Mouse (Mus musculus) limb, embryonic 12.5 days (tissue): ENCODE results near the gene Krtap4-2. TPM values are rescaled to one million over a fixed set of nuclear protein-coding genes. Genes with fewer than 3 reads are reported as not detected.
"Not testable (repeated sequence)": the region's sequence is repeated elsewhere in the genome, so short reads cannot be mapped to it uniquely, and the experiment has no call there.

ENCODE experiments used
- ATAC-seq: fragments of 200-750 bp; cut with Nextera tagmentation; 2 replicates; pipeline ENCODE4 v1.8.0; 2017; ENCODE audit warnings: low read depth, moderate TSS enrichment; ENCODE audit not compliant: insufficient number of reproducible peaks, insufficient read depth, low FRiP score, low TSS enrichment
- H3K27ac ChIP-seq: fragments of 300-500 bp; sonication (generic); 2 replicates; pipeline ENCODE4 v1.5.1; 2016; ENCODE audit warnings: mild to moderate bottlenecking, moderate library complexity
- H3K27me3 ChIP-seq: fragments of 300-500 bp; sonication (generic); 2 replicates; pipeline ENCODE4 v1.6.1; 2016; ENCODE audit warnings: mild to moderate bottlenecking, moderate library complexity
- H3K36me3 ChIP-seq: fragments of 300-500 bp; sonication (generic); 2 replicates; pipeline ENCODE4 v1.6.1; 2016; ENCODE audit warnings: mild to moderate bottlenecking, moderate library complexity
- H3K4me1 ChIP-seq: fragments of 300-500 bp; sonication (generic); replicated peaks from 2 replicates; pipeline ENCODE4 v1.6.1; 2016
- H3K4me2 ChIP-seq: fragments of 300-500 bp; sonication (generic); 2 replicates; pipeline ENCODE4 v1.6.1; 2016; ENCODE audit warnings: mild to moderate bottlenecking, moderate library complexity
- H3K4me3 ChIP-seq: fragments of 300-500 bp; sonication (generic); replicated peaks from 2 replicates; pipeline ENCODE4 v1.5.1; 2016; ENCODE audit warnings: mild to moderate bottlenecking
- H3K9ac ChIP-seq: fragments of 300-500 bp; sonication (generic); replicated peaks from 2 replicates; pipeline ENCODE4 v1.6.1; 2016; ENCODE audit warnings: mild to moderate bottlenecking, moderate library complexity
- H3K9me3 ChIP-seq: fragments of 300-500 bp; sonication (generic); 2 replicates; pipeline ENCODE4 v1.6.1; 2016; ENCODE audit warnings: mild to moderate bottlenecking, moderate library complexity
- WGBS: fragments of 180-500 bp; shearing (Covaris S2); methylation state at CpG from one replicate; pipeline ENCODE4 v1.1.7; 2016; 5-methylcytosine and 5-hydroxymethylcytosine counted together
- polyA plus RNA-seq: library from polyadenylated mRNA; unstranded; fragments of >200 nt; fragmentation: Nextera tagmentation; extraction: Ambion mirVana; gene quantifications from 2 replicates; pipeline ENCODE4 v1.2.1, GENCODE M21; 2016

The Krtap4-2 gene
- not detected in 2 replicates for polyA plus RNA-seq

DNA sequence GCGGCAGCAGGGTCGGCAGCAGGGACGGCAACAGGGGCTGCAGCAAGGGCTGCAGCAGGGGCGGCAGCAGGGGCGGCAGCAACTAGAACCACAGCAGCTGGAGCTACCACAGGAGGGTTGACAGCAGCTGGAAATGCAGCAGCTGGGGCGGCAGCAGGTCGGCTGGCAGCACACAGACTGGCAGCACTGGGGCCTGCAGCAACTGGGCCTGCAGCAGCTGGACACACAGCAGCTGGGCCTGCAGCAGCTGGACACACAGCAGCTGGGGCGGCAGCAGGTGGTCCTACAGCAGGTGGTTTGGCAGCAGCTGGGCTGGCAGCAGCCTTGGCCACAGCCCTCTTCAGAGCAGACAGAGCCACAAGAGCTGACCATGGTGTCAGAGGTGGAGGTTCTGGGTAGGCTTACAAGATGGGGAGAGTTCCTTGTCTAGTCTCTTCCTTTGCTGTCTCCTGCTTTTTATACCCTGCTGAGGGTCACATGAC lies at the start of gene Krtap4-2:
TSS of gene Krtap4-2 (minus strand) at position 432 of the 482 bp plus-strand sequence.
- ATAC-seq: no peak
- Histone ChIP-seq H3K27ac (no peak within 1 kb of the TSS), H3K4me1 (no peaks in the 10 kb centered on the region), H3K9ac (no peak within 1 kb of the TSS), H3K27me3 (peaks cover 7% of the 10 kb centered on the region; the same call in 1 of the 2 replicates), H3K4me2 (no peak within 1 kb of the TSS), H3K9me3 (no peaks in the 10 kb centered on the region), H3K36me3 (no peaks in the 10 kb centered on the region), H3K4me3 (no peak within 1 kb of the TSS)
- 39% methylated on average over 8 of the region's 8 CpGs for WGBS

DNA sequence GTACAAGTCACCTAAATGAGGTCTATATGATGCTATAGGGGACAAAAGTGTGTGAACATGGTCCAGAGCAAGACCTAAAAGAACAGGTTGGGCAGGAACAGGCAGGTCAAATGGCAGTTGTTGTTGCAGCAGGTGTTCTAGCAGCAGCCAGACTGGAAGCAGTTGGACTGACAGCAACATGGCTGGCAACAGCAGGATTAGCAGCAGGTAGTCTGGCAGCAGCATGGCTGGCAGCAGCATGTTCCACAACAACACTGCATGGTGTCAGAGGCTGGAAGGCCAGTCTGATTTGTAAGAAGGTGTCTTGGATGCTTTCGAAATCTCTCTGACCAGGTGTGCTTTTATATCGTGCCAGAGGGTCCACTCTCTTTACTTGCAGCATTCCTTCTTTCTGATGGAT lies 48.6 kb upstream of the Krtap4-2 start:
- ATAC-seq: no peak
- H3K36me3 ChIP-seq: no peaks in the 10 kb centered on the region
- H3K4me3 ChIP-seq: no peak overlapping the region
- no peaks in the 10 kb centered on the region for H3K27me3 ChIP-seq
- no peaks in the 10 kb centered on the region for H3K4me1 ChIP-seq
- H3K4me2 ChIP-seq: no peak overlapping the region
- H3K9ac ChIP-seq: no peak overlapping the region
- H3K27ac ChIP-seq: no peak overlapping the region
- WGBS: 90% methylated on average over 2 of the region's 2 CpGs
- H3K9me3 ChIP-seq: no peaks in the 10 kb centered on the region

DNA sequence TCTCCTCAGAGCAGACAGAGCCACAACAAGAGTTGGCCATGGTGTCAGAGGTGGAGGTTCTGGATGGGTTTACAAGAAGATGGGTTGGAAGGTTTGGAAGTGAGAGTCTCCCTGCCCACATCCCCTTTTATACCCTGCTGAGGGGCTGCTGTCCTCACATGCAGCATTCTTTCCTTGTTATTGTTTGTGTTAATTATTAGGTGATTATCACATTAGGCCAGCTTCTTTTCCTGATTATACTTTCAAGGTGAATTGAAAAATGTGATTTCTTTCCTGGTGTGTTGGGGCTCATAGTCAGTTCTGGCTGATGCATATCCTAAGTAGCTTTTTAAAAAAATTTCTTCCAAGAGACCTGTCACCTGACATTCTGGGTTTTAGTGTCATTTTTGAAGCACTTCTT lies 31.0 kb upstream of the Krtap4-2 start, which contains the start of gene Krtap4-6:
TSS of gene Krtap4-6 (minus strand) at position 101 of the 400 bp plus-strand sequence.
- H3K4me1 ChIP-seq: no peaks in the 10 kb centered on the region
- H3K36me3 ChIP-seq: no peaks in the 10 kb centered on the region
- ATAC-seq: no peak
- H3K4me3 ChIP-seq: no peak within 1 kb of the TSS
- H3K9ac ChIP-seq: no peak within 1 kb of the TSS
- H3K4me2 ChIP-seq: no peak within 1 kb of the TSS
- 0 out of 2 replicates have a peak, but pooled peaks cover 3% of the 10 kb centered on the region for H3K27me3 ChIP-seq
- no peaks in the 10 kb centered on the region for H3K9me3 ChIP-seq
- no peak within 1 kb of the TSS for H3K27ac ChIP-seq

DNA sequence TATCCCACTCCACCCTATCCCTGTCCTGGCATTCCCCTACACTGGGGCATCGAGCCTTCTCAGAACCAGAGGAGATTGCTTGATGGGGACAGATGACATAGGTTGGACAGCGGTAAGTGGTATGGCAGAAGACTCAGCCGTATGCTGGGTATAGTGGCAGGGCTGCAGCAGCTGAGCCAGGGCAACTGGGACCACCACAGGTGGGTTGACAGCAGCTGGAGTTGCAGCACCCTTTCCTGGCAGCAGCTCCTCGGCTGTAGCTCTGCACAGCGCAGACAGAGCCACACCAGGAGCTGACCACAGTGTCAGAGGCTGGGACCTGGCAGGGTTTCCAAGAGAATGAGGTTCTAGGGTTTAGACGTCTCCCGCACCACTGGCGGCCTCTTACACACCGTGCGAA lies 27.9 kb upstream of the Krtap4-2 start:
- Histone ChIP-seq H3K36me3 (no peaks in the 10 kb centered on the region), H3K27me3 (0 out of 2 replicates have a peak, but pooled peaks cover 3% of the 10 kb centered on the region), H3K4me1 (no peaks in the 10 kb centered on the region), H3K9me3 (no peaks in the 10 kb centered on the region), H3K4me3 (no peak overlapping the region), H3K27ac (no peak overlapping the region), H3K9ac (no peak overlapping the region), H3K4me2 (no peak overlapping the region)
- WGBS: 82% methylated on average over 10 of the region's 10 CpGs
- ATAC-seq: no peak

DNA sequence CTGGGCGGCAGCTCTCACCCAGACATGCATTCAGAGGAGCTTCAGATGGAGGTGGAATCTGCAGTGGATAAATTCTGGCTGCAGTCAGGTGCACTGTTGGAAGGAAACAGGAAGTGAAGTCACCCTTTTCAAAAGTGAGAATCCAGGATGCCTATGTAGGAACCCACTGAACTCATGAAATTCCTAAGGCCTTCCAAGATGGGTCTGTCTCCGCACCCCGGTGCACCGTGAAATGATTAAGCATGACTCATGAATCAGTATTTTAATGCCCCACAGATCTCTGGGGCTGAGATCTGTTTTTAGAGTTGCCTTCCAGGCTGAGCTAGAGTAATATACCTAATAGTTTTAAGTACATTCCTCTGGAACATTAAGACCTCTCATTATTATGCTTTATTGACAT lies 24.4 kb upstream of the Krtap4-2 start:
- no peak overlapping the region for H3K4me2 ChIP-seq
- ATAC-seq: no peak
- H3K9me3 ChIP-seq: no peaks in the 10 kb centered on the region
- H3K9ac ChIP-seq: no peak overlapping the region
- H3K36me3 ChIP-seq: no peaks in the 10 kb centered on the region
- no peak overlapping the region for H3K4me3 ChIP-seq
- 87% methylated on average over 4 of the region's 4 CpGs for WGBS
- H3K27me3 ChIP-seq: 0 out of 2 replicates have a peak, but pooled peaks cover 3% of the 10 kb centered on the region
- H3K4me1 ChIP-seq: no peaks in the 10 kb centered on the region
- no peak overlapping the region for H3K27ac ChIP-seq

DNA sequence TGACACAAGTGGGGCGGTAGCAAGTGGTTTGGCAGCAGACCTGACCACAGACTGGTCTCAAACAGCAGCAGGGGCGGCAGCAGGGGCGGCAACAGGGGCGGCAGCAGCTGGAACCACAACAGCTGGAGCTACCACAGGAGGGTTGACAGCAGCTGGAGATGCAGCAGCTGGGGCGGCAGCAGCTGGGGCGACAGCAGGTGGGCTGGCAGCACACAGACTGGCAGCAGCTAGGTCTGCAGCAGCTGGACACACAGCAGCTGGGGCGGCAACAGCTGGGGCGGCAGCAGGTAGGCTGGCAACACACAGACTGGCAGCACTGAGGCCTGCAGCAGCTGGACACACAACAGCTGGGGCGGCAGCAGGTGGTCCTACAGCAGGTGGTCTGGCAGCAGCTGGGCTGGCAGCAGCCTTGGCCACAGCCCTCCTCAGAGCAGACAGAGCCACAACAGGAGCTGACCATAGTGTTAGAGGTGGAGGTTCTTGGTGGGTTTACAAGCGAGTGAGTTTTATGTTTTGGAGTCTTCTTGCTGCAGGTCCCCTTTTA lies 23.7 kb upstream of the Krtap4-2 start, which contains the start of gene Gm11563:
TSS of gene Gm11563 (minus strand) at position 494 of the 544 bp plus-strand sequence.
- not testable (repeated sequence) for H3K36me3 ChIP-seq, H3K4me3 ChIP-seq, H3K4me2 ChIP-seq, H3K27ac ChIP-seq, ATAC-seq, H3K4me1 ChIP-seq, H3K27me3 ChIP-seq, H3K9me3 ChIP-seq, H3K9ac ChIP-seq
- WGBS: 65% methylated on average over 10 of the region's 10 CpGs

DNA sequence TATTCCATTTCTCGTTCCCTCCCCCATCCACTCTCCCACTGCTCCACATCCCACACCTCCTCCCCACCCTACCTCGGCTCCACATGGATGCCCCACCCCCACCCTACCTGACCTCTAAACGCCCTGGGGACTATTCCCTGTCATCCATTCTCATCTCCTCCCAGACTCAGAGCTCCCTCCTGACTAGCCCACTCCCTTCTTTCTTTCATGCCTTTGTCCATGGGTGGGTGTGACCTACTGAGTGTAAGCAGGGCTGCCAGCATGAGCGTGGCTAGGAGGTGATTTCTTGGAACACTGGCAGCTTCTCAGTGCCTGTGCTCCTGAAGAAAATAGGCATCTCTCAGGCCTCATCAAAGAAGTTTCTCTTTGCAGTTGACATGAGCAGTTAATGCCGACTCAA lies 22.2 kb upstream of the Krtap4-2 start:
- Histone ChIP-seq H3K36me3 (no peaks in the 10 kb centered on the region), H3K9me3 (no peaks in the 10 kb centered on the region), H3K27me3 (no peaks in the 10 kb centered on the region), H3K4me2 (no peak overlapping the region), H3K4me3 (no peak overlapping the region), H3K4me1 (no peaks in the 10 kb centered on the region), H3K9ac (no peak overlapping the region), H3K27ac (no peak overlapping the region)
- ATAC-seq: no peak
- WGBS: 46% methylated on average over 5 of the region's 5 CpGs

DNA sequence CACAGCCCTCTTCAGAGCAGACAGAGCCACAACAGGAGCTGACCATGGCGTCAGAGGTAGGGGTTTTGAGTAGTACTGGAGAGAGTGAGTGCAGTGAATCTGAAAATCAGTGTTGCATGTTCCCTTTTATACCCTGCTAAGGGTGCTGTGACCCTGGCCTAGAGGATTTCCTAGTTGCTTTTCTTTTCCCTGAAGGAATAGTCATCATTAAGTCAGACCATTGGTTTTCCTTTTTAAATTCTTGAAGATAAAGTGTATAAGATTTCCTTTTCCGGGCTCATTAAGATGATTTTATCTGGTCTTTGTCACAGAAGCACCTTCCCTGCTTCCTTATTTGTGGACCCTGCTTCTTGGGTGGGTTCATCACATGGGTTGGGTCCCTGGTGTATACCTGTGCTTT lies 15.3 kb upstream of the Krtap4-2 start, which contains the start of gene Gm11555:
TSS of gene Gm11555 (minus strand) at position 101 of the 400 bp plus-strand sequence.
- Histone ChIP-seq H3K4me1 (no peaks in the 10 kb centered on the region), H3K9me3 (no peaks in the 10 kb centered on the region), H3K36me3 (no peaks in the 10 kb centered on the region), H3K27me3 (no peaks in the 10 kb centered on the region), H3K4me3 (no peak within 1 kb of the TSS), H3K27ac (no peak within 1 kb of the TSS), H3K9ac (no peak within 1 kb of the TSS), H3K4me2 (no peak within 1 kb of the TSS)
- no peak for ATAC-seq
- 78% methylated on average over 2 of the region's 2 CpGs for WGBS

DNA sequence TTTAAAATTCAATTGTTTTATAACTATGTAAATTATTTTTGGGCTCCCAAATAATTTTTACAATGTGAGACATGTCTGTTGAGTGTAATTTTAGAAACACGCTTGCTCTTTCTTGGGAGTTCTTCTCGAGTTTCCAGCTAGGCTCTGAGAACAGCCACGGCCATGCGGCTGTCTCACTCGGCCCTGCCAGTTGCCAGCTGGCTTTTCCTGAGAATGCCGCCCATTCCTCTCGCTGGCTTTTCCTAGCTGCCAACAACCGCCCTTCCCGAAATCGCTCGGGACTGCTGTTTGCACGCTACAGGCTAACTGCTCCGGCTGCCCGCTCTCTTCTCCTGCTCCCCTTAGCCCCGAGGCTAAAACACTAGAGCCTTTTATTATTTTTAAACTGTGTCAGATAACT lies 11.6 kb upstream of the Krtap4-2 start:
- no peak overlapping the region for H3K4me2 ChIP-seq
- no peak overlapping the region for H3K9ac ChIP-seq
- 83% methylated on average over 15 of the region's 15 CpGs for WGBS
- 0 out of 2 replicates have a peak, but pooled peaks cover 1% of the 10 kb centered on the region for H3K4me1 ChIP-seq
- H3K9me3 ChIP-seq: no peaks in the 10 kb centered on the region
- ATAC-seq: no peak
- no peak overlapping the region for H3K4me3 ChIP-seq
- peaks cover 3% of the 10 kb centered on the region; the same call in 1 of the 2 replicates for H3K27me3 ChIP-seq
- no peaks in the 10 kb centered on the region for H3K36me3 ChIP-seq
- H3K27ac ChIP-seq: no peak overlapping the region

DNA sequence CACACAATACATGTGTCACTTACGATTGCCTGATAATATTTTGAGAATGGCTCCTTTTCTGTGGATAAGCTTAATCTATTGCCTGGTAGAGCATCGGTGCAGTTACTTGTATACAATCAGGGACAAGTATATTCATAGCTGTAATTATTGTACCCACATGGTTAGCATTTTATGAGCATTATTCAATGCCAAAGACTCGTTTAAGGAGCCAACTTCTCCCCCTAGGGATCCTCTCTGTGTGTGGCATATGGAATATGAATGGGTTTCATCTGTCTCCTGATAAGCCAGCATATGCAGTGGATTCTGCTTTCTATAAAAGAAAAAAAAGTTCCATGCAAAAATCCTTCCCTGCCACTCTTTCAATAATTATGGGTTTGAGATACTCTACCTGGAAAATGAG lies 9.5 kb upstream of the Krtap4-2 start:
- Histone ChIP-seq H3K27ac (no peak overlapping the region), H3K4me1 (peaks cover 2% of the 10 kb centered on the region; the same call in 1 of the 2 replicates), H3K4me3 (no peak overlapping the region), H3K9ac (no peak overlapping the region), H3K36me3 (no peaks in the 10 kb centered on the region), H3K27me3 (peaks cover 3% of the 10 kb centered on the region; the same call in 1 of the 2 replicates), H3K4me2 (no peak overlapping the region), H3K9me3 (no peaks in the 10 kb centered on the region)
- no peak for ATAC-seq
- WGBS: 72% methylated on average over 3 of the region's 3 CpGs

DNA sequence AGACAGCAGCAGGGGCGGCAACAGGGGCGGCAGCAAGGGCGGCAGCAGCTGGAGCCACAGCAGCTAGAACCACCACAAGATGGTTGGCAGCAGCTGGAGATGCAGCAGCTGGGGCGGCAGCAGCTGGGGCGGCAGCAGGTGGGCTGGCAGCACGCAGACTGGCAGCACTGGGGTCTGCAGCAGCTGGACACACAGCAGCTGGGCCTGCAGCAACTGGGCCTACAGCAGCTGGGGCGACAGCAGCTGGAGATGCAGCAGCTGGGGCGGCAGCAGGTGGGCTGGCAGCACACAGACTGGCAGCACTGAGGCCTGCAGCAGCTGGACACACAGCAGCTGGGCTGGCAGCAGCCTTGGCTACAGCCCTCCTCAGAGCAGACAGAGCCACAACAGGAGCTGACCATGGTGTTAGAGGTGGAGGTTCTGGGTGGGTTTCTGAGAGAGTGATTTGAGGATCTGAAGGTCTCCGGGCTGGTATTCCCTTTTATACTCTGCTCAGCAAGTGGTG lies 8.8 kb upstream of the Krtap4-2 start, which contains the start of gene Krtap4-7:
TSS of gene Krtap4-7 (minus strand) at position 455 of the 505 bp plus-strand sequence.
- H3K9me3 ChIP-seq, H3K36me3 ChIP-seq, H3K4me3 ChIP-seq, H3K27me3 ChIP-seq, H3K27ac ChIP-seq, H3K9ac ChIP-seq, H3K4me2 ChIP-seq, ATAC-seq, H3K4me1 ChIP-seq: not testable (repeated sequence)
- 77% methylated on average over 9 of the region's 9 CpGs for WGBS
